Mouse (Mus musculus) spleen, adult 18-20 months (tissue): ENCODE results near the gene Frzb.
A peak's percentile ranks its signal among the peaks of the same experiment; 100 is the strongest.
"Not testable (repeated sequence)": the region's sequence is repeated elsewhere in the genome, so short reads cannot be mapped to it uniquely, and the experiment has no call there.

Experiments
- DNase-seq, 2 experiments: peaks; one replicate each; pipeline ENCODE4 v3.0.0; 2022; ENCODE audit warnings: mixed read lengths in 2 of 2

Gene Frzb

DNA sequence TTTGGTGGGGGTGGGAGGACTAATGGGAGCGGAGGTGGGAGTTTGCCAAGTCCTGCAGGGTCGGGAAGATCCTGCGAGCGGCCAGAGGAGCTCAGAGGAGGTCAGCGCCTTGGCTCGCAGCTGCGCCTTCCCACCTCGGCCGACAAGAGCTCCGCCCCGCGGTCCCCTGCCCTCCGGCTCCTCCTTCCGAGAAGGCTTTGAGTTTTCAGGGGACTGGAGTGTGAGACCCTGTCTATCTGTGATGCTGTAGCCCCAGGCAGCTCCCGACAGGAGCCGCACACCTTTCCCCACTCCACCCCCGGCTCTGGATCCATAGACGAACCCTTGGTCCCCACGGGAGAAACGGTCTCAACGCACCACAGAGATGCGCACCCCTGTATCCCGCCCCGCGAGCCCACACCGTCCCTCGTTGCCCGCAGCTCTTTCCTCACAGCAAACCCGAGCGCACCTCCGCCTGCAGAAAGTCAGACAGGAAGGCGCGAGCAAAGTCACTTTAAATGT lies at the start of gene Frzb:
Frzb (minus strand) TSS at position 335 of the 501 bp plus-strand sequence.
- peak in 1 of 2 experiments; percentile 5 for DNase-seq

DNA sequence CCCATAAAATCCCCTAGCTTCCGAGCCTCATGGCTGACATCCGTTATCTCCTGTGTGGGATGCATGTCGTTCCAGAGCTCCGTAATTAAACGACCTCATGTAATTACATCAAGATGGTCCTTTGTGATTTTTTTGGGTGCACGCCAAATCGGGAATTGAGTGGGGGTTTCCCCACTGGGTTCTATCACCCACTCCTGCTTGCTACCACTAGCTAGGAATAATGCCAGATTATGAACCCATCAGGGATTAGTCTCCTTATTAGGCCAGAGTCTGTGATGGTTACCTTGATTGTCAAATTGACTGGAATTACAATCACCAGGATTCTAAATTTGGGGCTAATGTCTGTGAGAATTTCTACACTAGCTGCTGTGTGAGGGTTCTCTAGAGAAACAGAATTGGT lies 47.9 kb upstream of the Frzb start:
- not testable (repeated sequence) for DNase-seq

GRCm38 (mm10) chr2:80486851-80487250 lies 39.4 kb upstream of the Frzb start:
- DNase-seq, result no peak

DNA sequence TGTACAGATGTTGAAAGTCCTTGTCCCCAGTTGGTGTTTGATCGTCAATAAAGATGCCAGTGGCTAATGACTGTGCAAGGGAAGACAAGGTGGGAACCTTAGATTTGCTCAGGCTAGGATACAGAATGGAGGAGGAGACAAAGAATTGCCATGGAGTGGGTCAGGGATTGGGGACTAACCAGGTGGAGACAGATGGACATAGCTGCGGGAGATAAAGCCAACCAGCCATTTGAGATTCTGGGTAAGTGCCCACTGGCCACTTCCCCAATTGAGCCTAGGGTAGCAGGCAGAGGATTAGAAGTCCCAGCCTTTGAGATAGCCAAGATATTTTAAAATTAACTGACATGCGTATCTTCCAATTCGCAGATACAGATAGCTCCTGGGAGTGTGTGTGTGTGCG lies 37.5 kb upstream of the Frzb start:
- no peak for DNase-seq

GRCm38 (mm10) chr2:80475831-80476230 lies 28.4 kb upstream of the Frzb start:
- no peak for DNase-seq

DNA sequence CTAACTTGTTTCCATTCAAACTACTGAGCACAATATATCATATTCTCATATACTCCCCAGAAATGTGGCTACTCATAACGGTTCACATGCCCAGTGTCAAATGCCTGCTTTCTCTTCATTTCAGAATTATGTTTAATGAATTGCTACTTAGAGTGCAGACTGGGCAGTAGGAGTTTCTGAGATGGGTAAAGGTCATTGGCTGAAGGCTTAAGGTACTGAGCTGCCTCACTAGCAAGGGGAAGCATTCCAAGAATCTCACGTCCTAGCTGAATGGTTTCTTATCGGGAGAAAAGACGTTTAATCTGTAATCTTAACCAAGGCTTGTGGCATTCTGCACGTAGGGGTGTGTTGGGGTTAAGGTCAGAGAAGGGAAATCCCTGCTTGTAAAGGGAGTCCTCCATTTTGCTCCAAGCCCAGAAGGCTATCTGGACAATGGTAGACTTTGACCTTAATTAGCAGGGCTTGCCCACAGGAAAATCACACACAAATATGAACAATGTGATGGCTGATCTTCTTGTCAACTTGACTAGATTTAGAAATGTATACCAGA lies 26.9 kb upstream of the Frzb start:
- no peak for DNase-seq

DNA sequence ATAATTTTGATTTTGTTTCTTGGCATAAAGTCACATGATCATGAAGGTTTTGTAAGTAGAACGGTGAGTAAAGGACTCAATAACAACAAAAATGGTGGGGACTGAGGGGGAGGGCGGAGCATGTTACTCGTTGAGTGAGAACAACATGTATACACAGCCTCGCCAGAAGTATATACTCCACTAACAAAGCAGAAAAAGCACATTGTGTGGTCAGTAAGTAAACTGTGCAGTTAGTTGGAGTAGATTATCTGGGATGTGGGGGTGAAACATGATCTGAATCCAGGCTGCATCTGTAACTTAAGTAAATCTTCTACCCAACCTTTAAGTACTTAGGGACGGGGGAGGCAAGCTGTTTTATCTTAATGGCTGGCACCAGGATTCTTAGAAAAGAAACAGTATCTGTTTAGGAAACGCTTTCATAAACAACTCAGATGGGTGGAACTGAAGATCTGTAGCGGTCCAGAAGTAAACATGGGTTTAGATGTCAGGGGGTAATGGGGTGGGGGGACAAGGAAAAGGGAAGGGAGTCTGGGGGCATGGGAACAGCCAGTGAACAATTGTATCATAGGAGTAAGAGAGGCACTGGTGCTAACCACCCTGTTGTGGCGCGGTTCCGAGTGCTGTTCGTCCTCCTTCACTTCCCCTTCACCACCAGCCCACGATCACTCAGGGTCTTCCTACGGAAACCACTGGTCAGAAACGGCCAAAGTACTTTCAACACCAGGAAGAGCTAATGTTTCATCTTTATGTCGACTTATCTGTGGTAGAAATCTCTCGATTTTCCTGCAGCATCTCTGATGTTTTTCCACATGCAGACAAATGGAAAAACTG lies 18.8 kb upstream of the Frzb start:
- DNase-seq, result no peak

DNA sequence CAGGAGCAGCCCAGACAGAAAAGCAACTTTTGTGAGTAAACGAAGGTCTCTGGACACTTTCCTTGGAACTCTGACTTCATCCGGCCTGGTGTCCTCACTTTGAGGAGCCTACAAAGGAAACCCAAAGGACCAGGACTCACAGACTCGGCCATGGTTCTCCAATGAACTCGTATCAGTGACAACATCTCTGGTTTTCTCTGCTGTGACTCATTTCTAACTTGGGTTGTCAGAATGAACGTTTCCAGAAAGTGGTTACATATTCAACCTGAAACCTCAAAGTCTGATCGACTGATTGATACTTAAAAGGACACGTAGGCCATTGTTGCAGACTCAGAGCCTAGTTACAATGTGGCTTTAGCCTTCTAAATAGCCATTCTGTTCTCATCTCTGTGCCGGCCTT lies 14.4 kb upstream of the Frzb start:
- no peak for DNase-seq

GRCm38 (mm10) chr2:80448231-80448630 lies 806 bp upstream of the Frzb start:
- no peak for DNase-seq

GRCm38 (mm10) chr2:80446308-80447151 lies 895 bp downstream of the Frzb start:
- DNase-seq, result no peak

- DNase-seq, result no peak
Observed at GRCm38 (mm10) chr2:80445926-80446307, 1.5 kb downstream of the Frzb start.

DNA sequence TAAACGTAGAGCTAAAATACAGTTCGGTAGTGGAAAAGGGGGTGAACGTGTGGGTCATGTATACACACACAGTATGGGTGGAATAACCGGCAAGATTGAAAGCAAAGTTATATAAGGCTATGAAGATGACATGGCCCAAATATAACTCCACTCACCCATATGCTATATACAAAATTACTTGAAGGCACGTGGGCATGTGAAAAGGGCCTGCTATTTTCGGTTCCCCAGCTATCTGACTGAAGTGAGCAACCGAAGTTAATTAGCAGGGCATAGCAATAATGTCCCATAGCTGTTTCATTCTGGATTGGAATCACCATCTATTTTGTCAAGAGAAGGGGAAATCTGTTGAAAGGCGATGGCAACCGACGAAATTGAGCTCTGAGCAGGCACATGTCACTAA lies 1.9 kb downstream of the Frzb start:
- DNase-seq, result no peak

- no peak for DNase-seq
Observed at GRCm38 (mm10) chr2:80444418-80445365, 2.7 kb downstream of the Frzb start.

GRCm38 (mm10) chr2:80443962-80444361 lies 3.5 kb downstream of the Frzb start:
- DNase-seq, result no peak

GRCm38 (mm10) chr2:80441386-80441785 lies 6.0 kb downstream of the Frzb start:
- DNase-seq, result no peak

DNA sequence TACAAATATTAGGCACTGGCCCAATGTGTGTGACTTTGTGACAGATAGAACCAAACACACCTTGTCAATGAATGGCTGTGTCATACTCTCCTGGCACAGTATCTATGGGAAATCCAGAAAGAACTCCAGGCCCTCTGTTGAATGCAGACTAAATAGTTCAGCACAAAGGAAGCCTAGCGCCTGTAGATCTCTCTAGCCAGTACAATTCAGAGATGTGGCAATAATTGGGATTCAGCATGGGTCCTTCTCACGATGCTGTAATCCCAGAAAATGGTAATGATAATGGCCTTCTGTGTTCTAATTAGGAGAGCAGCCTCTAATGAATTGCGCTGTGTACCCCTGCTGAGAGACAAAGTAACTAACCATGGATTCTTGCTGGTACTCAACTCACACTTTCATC lies 8.6 kb downstream of the Frzb start:
- DNase-seq, result no peak

GRCm38 (mm10) chr2:80437401-80437800 lies 10.0 kb downstream of the Frzb start:
- no peak for DNase-seq

GRCm38 (mm10) chr2:80434783-80435572 lies 12.4 kb downstream of the Frzb start:
- no peak for DNase-seq

DNA sequence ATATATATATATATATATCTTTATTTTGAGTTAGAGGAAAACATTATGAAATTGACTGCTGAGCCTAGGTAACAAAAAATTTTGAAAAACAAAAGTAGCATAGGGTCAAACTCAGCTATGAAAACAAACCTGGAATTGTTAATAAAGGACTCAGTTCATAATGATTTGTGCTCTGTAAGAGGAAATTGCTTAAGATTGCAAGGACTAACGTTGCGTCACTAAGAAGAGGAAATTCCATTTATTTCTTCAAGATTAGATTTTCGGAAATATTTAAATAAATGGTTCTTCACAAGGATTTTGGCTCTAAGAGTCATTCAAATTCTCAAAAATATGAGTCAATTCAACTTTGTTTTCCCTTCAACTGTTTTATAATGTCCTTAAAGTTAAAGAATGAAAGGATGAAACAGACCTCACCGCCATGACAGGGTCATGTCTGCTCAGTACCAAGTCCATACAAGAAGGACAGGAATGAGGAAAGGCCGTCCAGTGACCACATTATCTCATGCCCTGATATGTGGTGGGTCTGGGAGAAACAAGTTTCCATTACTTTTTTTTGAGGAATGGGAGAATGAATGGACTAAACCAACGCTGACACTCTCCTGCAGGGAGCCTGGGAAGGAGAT lies 14.1 kb downstream of the Frzb start:
- DNase-seq, result no peak

DNA sequence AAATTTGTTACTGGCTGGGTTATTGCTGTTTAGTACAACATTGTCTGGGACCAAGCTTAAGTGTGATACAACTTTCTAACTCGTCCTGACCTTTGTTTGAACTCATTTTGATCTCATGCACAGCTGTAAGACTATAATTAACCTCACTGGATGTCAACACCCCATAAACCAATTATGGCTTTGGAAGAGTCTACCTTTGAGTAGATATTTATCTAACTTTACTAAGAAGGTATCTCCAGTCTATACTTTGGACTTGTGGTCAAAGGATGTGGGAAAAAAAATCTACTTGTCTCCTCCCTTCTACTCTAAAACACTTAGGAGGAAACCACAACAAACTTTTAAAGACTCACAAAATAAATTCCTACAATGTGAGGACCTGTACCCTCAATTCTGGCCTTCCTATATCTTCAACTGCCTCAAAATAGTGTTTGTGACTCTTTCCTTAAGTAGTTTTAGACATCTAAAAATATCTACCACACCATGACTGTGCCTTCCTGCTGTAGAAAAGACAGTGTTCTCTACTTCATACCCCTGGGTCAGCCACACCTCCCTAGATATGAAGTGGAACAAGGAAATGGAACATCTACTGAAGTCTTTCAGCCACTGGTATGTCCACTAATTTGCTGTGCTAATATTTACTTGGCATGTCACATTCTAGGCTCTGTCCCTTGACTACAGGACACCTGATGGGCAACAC lies 16.9 kb downstream of the Frzb start:
- DNase-seq, result no peak
